Mouse (Mus musculus) thymus, adult 2 months (tissue): ENCODE measurements at regions not wholly inside any gene's neighbourhood (a gene's known extent, or its start where the extent isn't known, plus 50 kb on each side); places are given as distances from the start of the nearest gene placed in this dataset.

Source experiments
- CTCF ChIP-seq: fragments of 200-500 bp; IDR thresholded peaks from 2 replicates; pipeline ENCODE4 v1.5.1; 2012; ENCODE audit warnings: mild to moderate bottlenecking, control low read depth, low read length, moderate library complexity, borderline replicate concordance; ENCODE audit not compliant: control insufficient read depth, poor library complexity, insufficient read depth; ENCODE audit errors: extremely low read depth
- POLR2A ChIP-seq: fragments of 200-500 bp; IDR thresholded peaks from 2 replicates; pipeline ENCODE4 v1.6.1; 2012; ENCODE audit warnings: mild to moderate bottlenecking, low read length, control low read depth, moderate library complexity; ENCODE audit not compliant: control insufficient read depth, poor library complexity, insufficient read depth; ENCODE audit errors: extremely low read depth

GRCm38 (mm10) chr11:71576801-71577200, 172.9 kb upstream of the Wscd1 start:
- TF ChIP-seq POLR2A (no peak), CTCF (no peak)
